Mouse (Mus musculus): ENCODE measurements around the gene Oip5. TPM values are rescaled to one million over a fixed set of nuclear protein-coding genes. Genes with fewer than 3 reads are reported as not detected.

Oip5 gene
- polyA plus RNA-seq, 1 experiment from 2014 or later: 27.8 TPM

DNA sequence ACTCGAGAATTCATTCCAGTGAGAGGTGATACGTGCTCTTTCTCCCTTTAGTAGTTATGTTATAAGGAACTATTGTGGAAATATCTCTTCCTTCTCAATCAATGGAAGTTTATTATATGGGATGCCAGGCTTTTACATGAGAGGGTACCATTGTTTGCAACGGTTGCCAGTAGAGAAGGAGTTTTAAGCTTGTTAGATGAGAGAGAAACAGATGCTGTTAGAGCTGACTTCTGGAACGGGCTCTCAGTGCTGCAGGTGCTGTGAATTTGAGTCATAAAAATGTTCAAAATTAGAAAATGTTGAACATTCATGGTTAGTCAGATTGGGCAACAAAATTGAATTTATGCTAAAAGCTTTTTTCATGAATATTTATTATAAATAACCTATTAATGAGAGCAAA lies 17.2 kb downstream of the Oip5 start:
- TF ChIP-seq CTCF (IDR thresholded peaks at IDR 0.05; ENCODE audit: low read depth): no peak
- H3K9me3 ChIP-seq (ENCODE audit: low read depth, low read length): no peaks in the 10 kb centered on the region
- H3K27me3 ChIP-seq (ENCODE audit: insufficient read depth, low read length): no peaks in the 10 kb centered on the region
- H3K9ac ChIP-seq: no peak overlapping the region
- no peak overlapping the region for H3K4me2 ChIP-seq
- WGBS: 83% methylated on average over 4 of the region's 4 CpGs
- H3K4me3 ChIP-seq (ENCODE audit: low read depth, low read length): no peak overlapping the region
- no peak for ATAC-seq (ENCODE audit: insufficient read depth)
- H3K36me3 ChIP-seq (ENCODE audit: insufficient read depth): peaks cover 91% of the 10 kb centered on the region
- H3K27ac ChIP-seq (ENCODE audit: low read depth): no peak overlapping the region
- DNase-seq: no peak
- H3K4me1 ChIP-seq (ENCODE audit: insufficient read depth): no peaks in the 10 kb centered on the region

DNA sequence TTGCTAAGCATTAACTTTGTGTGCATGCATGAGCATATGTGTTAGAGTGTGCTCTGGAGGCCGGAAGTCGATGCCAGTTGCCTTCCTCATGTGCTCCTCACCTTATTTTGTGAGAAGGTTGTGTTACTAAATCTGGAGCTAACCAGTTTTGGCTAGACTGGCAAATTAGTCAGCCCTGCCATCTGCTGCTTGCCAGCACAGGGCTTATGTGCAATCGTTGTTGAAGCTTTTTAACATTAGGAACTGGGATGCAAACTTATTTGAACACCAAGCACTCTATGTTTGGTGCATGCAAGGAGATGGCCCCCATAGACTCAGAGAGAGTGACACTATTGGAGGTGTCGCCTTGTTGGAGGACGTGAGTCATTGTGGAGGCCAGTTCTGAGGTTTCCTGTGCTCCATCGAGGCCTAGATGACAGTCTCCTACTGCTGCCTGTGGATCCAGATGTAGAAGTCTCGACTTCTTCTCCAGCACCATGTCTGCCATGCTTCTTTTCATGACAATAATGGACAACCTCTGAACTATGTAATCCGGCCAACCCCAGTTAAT lies 21.4 kb downstream of the Oip5 start:
- no peak for TF ChIP-seq CTCF (IDR thresholded peaks at IDR 0.05; ENCODE audit: low read depth)
- no peak for DNase-seq
- Histone ChIP-seq H3K27ac (ENCODE audit: low read depth) (no peak overlapping the region), H3K36me3 (ENCODE audit: insufficient read depth) (peaks cover 58% of the 10 kb centered on the region), H3K4me3 (ENCODE audit: low read depth, low read length) (no peak overlapping the region), H3K27me3 (ENCODE audit: insufficient read depth, low read length) (no peaks in the 10 kb centered on the region), H3K9ac (no peak overlapping the region), H3K4me2 (no peak overlapping the region), H3K4me1 (ENCODE audit: insufficient read depth) (no peaks in the 10 kb centered on the region), H3K9me3 (ENCODE audit: low read depth, low read length) (no peaks in the 10 kb centered on the region)
- WGBS: 84% methylated on average over 8 of the region's 8 CpGs
- ATAC-seq (ENCODE audit: insufficient read depth): no peak

DNA sequence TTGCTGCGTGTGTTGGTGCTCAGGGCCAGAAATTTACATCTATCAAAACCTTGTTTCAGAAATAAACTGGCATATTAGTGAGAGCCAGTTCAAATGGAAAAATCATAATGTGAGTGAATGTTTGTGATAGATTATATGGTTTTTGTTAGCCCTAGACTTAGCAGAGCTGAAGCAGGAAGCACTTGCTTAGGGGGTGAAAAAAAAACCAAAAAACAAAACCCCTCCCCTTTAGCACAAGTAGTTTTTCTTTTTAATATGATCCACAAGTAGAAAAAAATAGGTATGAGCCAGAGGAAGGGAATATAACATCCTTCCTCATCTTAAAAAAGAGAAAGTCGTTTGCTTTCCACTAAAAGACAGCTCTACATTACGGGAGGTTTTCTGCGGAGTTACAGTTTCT lies 23.0 kb downstream of the Oip5 start:
- DNase-seq (no peak), ATAC-seq (ENCODE audit: insufficient read depth) (no peak)
- Histone ChIP-seq H3K4me1 (ENCODE audit: insufficient read depth) (no peaks in the 10 kb centered on the region), H3K4me2 (peak overlapping the region; percentile 76), H3K27ac (ENCODE audit: low read depth) (no peak overlapping the region), H3K9me3 (ENCODE audit: low read depth, low read length) (no peaks in the 10 kb centered on the region), H3K4me3 (ENCODE audit: low read depth, low read length) (peak overlapping the region; percentile 98), H3K36me3 (ENCODE audit: insufficient read depth) (peaks cover 43% of the 10 kb centered on the region), H3K27me3 (ENCODE audit: insufficient read depth, low read length) (no peaks in the 10 kb centered on the region), H3K9ac (peak overlapping the region; percentile 95)
- no peak for TF ChIP-seq CTCF (IDR thresholded peaks at IDR 0.05; ENCODE audit: low read depth)
- WGBS: 24% methylated on average over 4 of the region's 4 CpGs

DNA sequence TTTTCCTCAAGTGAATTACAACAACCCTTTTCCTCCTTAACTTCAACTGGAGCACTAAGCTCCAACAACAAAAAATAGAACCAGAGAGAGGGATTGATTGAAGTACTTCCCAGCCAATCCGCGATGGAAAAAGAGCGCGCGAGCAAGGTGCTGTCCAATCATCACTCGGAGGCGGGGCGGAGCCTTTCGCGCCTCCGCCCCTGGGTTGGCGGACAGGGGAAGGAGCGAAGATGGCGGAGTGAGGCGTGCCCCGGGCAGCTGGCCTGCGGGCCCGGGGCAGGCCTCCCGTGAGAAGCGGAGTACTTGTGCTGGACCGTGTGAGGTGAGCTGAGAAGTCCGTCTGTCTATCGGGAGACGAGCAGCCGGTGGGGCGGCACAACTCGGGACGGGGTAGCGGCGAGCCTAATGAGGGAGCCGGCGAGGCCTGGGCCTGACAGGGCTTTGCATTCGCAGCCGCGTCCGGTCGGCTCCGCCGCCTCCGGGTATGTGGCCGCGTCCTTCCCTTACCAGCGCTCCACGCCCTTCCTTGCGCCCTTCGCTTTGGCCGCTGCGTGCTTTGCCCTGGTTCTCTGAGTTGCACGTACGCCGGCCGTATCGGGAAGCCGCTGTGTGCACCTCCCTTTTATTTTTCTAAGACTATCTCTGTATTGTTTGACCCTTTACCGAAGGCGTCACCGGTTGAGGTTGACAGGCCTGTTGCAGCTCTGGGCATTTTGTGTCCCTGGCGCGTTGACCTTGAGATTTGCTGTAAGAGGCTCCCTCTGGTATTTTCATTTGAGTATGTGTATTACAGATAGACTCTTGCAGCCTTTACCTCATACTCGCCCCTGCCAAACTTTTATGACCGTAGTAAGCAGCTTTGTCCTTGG lies 23.9 kb downstream of the Oip5 start:
- Histone ChIP-seq H3K9me3 (ENCODE audit: low read depth, low read length) (no peaks in the 10 kb centered on the region), H3K27me3 (ENCODE audit: insufficient read depth, low read length) (no peaks in the 10 kb centered on the region), H3K4me3 (ENCODE audit: low read depth, low read length) (peak overlapping the region; percentile 98), H3K36me3 (ENCODE audit: insufficient read depth) (peaks cover 33% of the 10 kb centered on the region), H3K4me2 (peak overlapping the region; percentile 76), H3K27ac (ENCODE audit: low read depth) (peak overlapping the region; percentile 93), H3K4me1 (ENCODE audit: insufficient read depth) (no peaks in the 10 kb centered on the region), H3K9ac (peak overlapping the region; percentile 95)
- under 1% methylated on average over 61 of the region's 61 CpGs for WGBS
- TF ChIP-seq CTCF (IDR thresholded peaks at IDR 0.05; ENCODE audit: low read depth): no peak
- ATAC-seq (ENCODE audit: insufficient read depth): peak; percentile 99
- DNase-seq: peak; percentile 100

DNA sequence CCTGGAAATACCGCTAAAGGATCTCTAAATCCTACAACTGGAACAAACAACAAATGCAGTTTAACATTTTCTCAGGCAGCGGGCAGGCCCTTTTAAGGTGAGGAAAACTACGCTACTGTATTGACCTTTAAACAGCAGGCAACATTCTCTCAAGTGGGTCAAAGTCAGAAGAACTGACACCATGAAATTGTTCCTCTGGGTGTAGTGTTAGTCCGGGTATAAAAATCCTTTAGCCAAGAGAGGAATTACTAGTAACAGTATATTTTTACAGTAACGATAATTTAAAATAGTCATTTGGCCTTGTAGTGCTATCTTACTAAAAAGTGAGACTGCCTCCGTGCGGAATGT lies 24.5 kb downstream of the Oip5 start:
- H3K36me3 ChIP-seq (ENCODE audit: insufficient read depth): peaks cover 27% of the 10 kb centered on the region
- peak overlapping the region; percentile 95 for H3K9ac ChIP-seq
- H3K4me3 ChIP-seq (ENCODE audit: low read depth, low read length): peak overlapping the region; percentile 98
- H3K4me2 ChIP-seq: peak overlapping the region; percentile 59
- H3K4me1 ChIP-seq (ENCODE audit: insufficient read depth): no peaks in the 10 kb centered on the region
- TF ChIP-seq CTCF (IDR thresholded peaks at IDR 0.05; ENCODE audit: low read depth): no peak
- no peaks in the 10 kb centered on the region for H3K27me3 ChIP-seq (ENCODE audit: insufficient read depth, low read length)
- WGBS: 7% methylated on average over 7 of the region's 7 CpGs
- DNase-seq: no peak
- ATAC-seq (ENCODE audit: insufficient read depth): peak; percentile 14; the same call in 1 of the 2 replicates
- peak overlapping the region; percentile 73 for H3K27ac ChIP-seq (ENCODE audit: low read depth)
- no peaks in the 10 kb centered on the region for H3K9me3 ChIP-seq (ENCODE audit: low read depth, low read length)

DNA sequence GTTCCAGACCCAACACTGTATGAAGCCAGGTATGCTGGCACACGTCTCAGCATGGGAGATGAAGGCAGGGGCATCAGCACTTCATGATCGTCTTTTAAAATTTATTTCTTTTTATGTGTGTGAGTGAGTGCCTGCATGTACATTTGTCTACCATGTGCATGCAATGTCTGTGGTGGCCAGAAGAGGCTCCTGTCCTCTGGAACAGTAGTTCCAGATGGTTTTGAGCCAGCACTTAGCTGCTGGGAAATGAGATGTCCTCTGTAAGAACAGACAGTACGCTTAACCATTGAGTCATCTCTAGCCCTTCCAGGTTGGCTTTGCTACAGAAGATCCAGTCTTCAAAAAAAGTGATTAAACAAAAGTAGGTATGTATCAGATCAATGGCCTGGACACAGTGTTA lies 27.0 kb downstream of the Oip5 start:
- H3K9ac ChIP-seq: no peak overlapping the region
- H3K9me3 ChIP-seq (ENCODE audit: low read depth, low read length): no peaks in the 10 kb centered on the region
- 88% methylated on average over 3 of the region's 3 CpGs for WGBS
- H3K36me3 ChIP-seq (ENCODE audit: insufficient read depth): peaks cover 4% of the 10 kb centered on the region; the same call in 1 of the 2 replicates
- no peak for ATAC-seq (ENCODE audit: insufficient read depth)
- H3K4me2 ChIP-seq: no peak overlapping the region
- H3K27me3 ChIP-seq (ENCODE audit: insufficient read depth, low read length): no peaks in the 10 kb centered on the region
- no peak overlapping the region for H3K27ac ChIP-seq (ENCODE audit: low read depth)
- H3K4me3 ChIP-seq (ENCODE audit: low read depth, low read length): no peak overlapping the region
- peak; percentile 21 for TF ChIP-seq CTCF (IDR thresholded peaks at IDR 0.05; ENCODE audit: low read depth)
- no peak for DNase-seq
- no peaks in the 10 kb centered on the region for H3K4me1 ChIP-seq (ENCODE audit: insufficient read depth)

DNA sequence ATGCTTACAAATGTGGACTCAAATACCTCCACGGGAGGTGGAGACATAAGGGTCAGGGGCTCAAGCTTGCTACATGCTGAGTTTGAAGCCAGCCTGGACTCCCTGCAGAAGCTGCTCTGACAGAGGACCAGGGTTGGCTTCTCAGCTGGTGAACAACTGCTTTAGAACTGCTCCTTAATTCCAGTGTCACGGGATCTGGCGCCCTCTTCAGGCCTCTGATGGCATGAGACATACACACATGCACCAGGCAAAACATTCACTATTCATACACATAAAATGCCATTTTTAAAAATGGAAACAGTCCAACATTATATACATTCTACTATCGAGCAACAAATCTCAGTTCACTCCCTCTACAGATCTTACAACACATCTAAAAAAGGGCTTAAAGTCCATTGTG lies 30.9 kb downstream of the Oip5 start:
- H3K27me3 ChIP-seq (ENCODE audit: insufficient read depth, low read length): no peaks in the 10 kb centered on the region
- H3K4me3 ChIP-seq (ENCODE audit: low read depth, low read length): no peak overlapping the region
- H3K4me1 ChIP-seq (ENCODE audit: insufficient read depth): no peaks in the 10 kb centered on the region
- 0 out of 2 replicates have a peak, but pooled peaks cover 3% of the 10 kb centered on the region for H3K36me3 ChIP-seq (ENCODE audit: insufficient read depth)
- no peak overlapping the region for H3K27ac ChIP-seq (ENCODE audit: low read depth)
- ATAC-seq (ENCODE audit: insufficient read depth) (no peak), DNase-seq (peak; percentile 79)
- WGBS: 14% methylated on average over 4 of the region's 4 CpGs
- no peaks in the 10 kb centered on the region for H3K9me3 ChIP-seq (ENCODE audit: low read depth, low read length)
- no peak overlapping the region for H3K4me2 ChIP-seq
- peak; percentile 78 for TF ChIP-seq CTCF (IDR thresholded peaks at IDR 0.05; ENCODE audit: low read depth)
- H3K9ac ChIP-seq: no peak overlapping the region
